Mouse (Mus musculus) brown adipose tissue, adult 24 weeks (tissue): ENCODE measurements around the gene Ggn. TPM values are rescaled to one million over a fixed set of nuclear protein-coding genes. Genes with fewer than 3 reads are reported as not detected.
"Not testable (repeated sequence)": the region's sequence is repeated elsewhere in the genome, so short reads cannot be mapped to it uniquely, and the experiment has no call there.

Experiments used
- H3K27ac ChIP-seq: fragments of 200-500 bp; replicated peaks from 2 replicates; pipeline ENCODE4 v1.5.1; 2012; ENCODE audit warnings: low read depth, mild to moderate bottlenecking, low read length
- H3K4me1 ChIP-seq: fragments of 200-500 bp; 2 replicates; pipeline ENCODE4 v1.6.1; 2012; ENCODE audit warnings: low read length, mixed read lengths; ENCODE audit not compliant: control insufficient read depth, insufficient read depth, insufficient read length
- H3K4me3 ChIP-seq: fragments of 200-500 bp; 2 replicates; pipeline ENCODE4 v1.5.1; 2012; ENCODE audit warnings: low read depth, mild to moderate bottlenecking, low read length, moderate library complexity; ENCODE audit not compliant: insufficient read depth
- polyA plus RNA-seq: library from polyadenylated mRNA; stranded (reverse); fragments of >200 nt; gene quantifications from 2 replicates; pipeline ENCODE4 v1.2.4, GENCODE M21; 2012; ENCODE audit not compliant: missing spikeins, insufficient read depth, insufficient read length

Gene Ggn
- polyA plus RNA-seq, 1 experiment: not detected

DNA sequence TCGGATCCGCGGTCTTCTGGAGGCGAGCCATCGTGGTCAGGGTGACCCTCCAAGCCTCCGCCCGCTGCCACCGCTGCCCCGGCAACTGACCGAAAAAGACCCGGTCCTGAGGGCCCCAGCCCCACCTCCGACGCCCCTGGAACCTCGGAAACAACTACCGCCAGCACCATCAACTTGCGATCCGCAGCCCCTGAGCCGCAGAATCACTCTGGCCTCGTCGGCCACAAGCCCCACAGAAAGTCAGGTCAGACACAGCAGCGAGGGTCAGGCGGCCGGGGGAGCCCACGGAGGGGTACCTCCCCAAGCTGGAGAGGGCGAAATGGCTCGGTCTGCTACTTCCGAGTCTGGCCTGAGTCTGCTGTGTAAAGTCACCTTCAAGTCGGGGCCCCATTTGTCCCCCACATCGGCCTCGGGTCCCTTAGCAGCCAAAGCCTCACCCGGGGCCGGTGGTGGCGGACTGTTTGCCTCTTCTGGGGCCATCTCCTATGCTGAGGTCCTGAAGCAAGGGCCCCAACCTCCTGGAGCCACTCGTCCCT, 1.6 kb downstream of the Ggn start:
- Histone ChIP-seq H3K27ac (no peak overlapping the region), H3K4me1 (peaks cover 6% of the 10 kb centered on the region; the same call in 1 of the 2 replicates), H3K4me3 (peak overlapping the region; percentile 72)

GRCm38 (mm10) chr7:29172390-29173016, 2.5 kb downstream of the Ggn start:
- H3K4me1 ChIP-seq: peaks cover 6% of the 10 kb centered on the region; the same call in 1 of the 2 replicates
- H3K27ac ChIP-seq: no peak overlapping the region
- no peak overlapping the region for H3K4me3 ChIP-seq

DNA sequence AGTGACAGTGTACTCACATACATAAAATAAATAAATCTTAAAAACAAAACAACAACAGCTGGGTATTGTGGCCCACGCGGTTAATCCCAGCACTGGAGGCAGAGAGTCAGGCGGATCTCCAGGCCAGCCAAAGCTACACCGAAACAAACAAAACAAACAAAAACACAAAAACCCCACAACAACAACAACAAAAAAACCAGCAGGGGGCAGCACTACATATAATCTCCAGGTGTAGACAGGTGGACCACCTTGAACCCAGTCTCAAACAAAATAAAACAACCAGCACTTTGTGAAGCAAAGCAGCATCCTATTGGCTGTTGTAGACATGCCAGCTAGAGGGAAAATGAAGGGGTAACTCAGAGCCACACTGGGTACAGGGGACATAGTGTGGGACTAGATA, 8.1 kb downstream of the Ggn start:
- H3K4me1 ChIP-seq: peaks cover 4% of the 10 kb centered on the region; the same call in 1 of the 2 replicates
- no peak overlapping the region for H3K27ac ChIP-seq
- H3K4me3 ChIP-seq: no peak overlapping the region

GRCm38 (mm10) chr7:29179323-29179722, 9.3 kb downstream of the Ggn start:
- Histone ChIP-seq H3K4me3 (peak overlapping the region; percentile 76), H3K27ac (peak overlapping the region; percentile 67), H3K4me1 (peaks cover 4% of the 10 kb centered on the region; the same call in 1 of the 2 replicates)

DNA sequence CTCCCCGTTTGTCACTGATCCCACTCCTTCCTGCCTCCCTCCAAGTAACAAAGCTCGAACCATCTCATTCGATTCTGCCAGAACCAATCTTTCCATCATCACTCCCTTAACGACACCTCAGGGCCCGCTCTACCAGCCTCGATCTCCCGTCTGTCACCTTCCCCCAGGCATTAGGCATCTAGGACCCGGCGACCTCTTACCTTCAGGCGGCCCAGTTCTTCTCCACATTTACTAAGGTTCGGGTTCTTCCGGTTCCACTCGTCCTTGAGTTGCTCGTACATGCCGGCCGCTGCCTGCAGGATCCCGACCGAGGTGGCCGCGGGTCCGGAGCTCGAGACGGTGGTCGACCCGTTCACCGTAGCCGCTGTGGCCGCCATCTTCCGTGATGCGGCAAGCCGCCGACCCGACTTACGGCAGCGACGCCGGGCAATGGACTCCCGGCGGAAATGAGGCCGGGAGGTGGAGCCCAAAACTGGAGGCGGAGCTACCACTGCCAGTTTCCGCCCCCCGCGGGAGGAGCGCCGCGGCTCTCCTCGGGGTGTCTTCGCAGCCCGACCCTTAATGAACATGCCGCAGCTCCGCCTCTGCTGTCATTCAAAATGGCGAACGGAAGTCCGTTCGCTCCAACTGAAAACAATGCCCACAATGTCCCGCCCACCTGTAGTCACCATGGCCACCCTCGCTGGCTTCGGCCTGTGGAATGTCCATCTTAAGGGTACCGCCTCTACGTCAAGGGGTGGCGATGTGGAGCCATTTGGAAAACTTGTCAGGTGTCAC, 10.3 kb downstream of the Ggn start, which contains the start of gene Psmd8:
TSS of gene Psmd8 (minus strand) at position 625 of the 777 bp plus-strand sequence.
- peaks cover 4% of the 10 kb centered on the region; the same call in 1 of the 2 replicates for H3K4me1 ChIP-seq
- H3K27ac ChIP-seq: peak within 1 kb of the TSS; percentile 88
- peak within 1 kb of the TSS; percentile 76 for H3K4me3 ChIP-seq

DNA sequence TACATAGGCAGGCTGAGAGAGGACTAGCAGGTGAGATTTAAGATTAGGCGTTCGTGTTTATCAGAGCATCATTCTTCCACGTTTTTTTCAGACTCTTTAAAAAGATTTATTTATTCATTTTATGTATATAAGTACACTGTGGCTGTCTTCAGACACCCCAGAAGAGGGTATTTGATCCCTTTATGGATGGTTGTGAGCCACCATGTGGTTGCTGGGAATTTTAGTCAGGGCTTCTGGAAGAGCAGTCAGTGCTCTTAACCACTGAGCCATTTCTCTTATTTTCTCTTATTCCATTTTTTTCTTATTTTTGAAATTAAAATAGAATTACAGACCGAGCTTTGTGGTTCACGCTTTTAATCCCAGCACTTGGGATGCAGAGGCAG, 10.8 kb downstream of the Ggn start:
- Histone ChIP-seq H3K4me1 (peaks cover 4% of the 10 kb centered on the region; the same call in 1 of the 2 replicates), H3K4me3 (no peak overlapping the region), H3K27ac (no peak overlapping the region)

DNA sequence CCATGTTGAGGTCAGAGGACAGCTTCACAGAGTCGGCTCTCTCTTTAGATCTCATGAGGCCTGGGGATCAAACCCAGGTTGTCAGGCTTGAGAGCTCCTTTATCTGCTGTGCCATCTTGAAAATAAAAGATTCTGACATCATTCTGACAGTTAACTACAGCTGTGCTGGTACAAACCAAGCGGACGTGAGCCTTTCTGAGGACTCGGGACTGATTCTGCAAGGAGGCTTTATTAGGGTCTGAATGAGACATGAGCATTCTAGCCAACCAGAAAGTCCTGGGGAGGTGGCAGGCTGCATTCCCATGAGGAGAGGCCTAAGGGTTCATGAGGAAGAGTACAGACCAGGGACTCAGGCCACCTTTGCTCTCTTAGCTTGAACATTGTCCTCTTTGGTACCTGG, 11.3 kb downstream of the Ggn start:
- not testable (repeated sequence) for H3K4me3 ChIP-seq, H3K4me1 ChIP-seq, H3K27ac ChIP-seq

- not testable (repeated sequence) for H3K4me3 ChIP-seq, H3K4me1 ChIP-seq, H3K27ac ChIP-seq
Observed at GRCm38 (mm10) chr7:29194230-29194629, 24.2 kb downstream of the Ggn start.

DNA sequence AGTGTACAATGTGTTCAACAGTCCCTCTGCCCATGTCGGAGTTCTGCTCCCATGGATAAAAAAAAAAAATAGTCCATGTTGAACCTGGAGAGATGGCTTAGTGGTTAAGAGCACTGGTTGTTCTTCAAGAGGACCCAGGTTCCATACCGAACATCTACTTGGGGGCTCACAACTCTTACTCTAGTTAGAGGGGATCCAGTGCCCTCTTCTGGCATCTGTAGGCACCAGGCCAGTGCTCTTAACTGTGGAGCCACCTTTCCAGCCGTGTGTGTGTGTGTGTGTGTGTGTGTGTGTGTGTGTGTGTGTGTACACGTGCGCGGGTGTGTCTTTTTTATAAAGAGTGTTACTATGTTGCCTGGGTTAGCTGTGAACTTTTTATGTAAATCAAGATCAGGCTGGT, 32.6 kb downstream of the Ggn start:
- Histone ChIP-seq H3K4me1 (no peaks in the 10 kb centered on the region), H3K4me3 (no peak overlapping the region), H3K27ac (no peak overlapping the region)

- not testable (repeated sequence) for H3K4me1 ChIP-seq
- H3K27ac ChIP-seq: peak overlapping the region; percentile 83
- peak overlapping the region; percentile 68 for H3K4me3 ChIP-seq
Observed at GRCm38 (mm10) chr7:29211013-29211412, 41.0 kb downstream of the Ggn start.

- Histone ChIP-seq H3K27ac (peak overlapping the region; percentile 83), H3K4me1 (no peaks in the 10 kb centered on the region), H3K4me3 (peak overlapping the region; percentile 68)
Observed at GRCm38 (mm10) chr7:29211415-29212198, 41.6 kb downstream of the Ggn start.

- no peaks in the 10 kb centered on the region for H3K4me1 ChIP-seq
- peak overlapping the region; percentile 68 for H3K4me3 ChIP-seq
- 0 out of 2 replicates have a peak overlapping the region, but pooled peaks have one; percentile 83 for H3K27ac ChIP-seq
Observed at GRCm38 (mm10) chr7:29212199-29212765, 42.3 kb downstream of the Ggn start.

DNA sequence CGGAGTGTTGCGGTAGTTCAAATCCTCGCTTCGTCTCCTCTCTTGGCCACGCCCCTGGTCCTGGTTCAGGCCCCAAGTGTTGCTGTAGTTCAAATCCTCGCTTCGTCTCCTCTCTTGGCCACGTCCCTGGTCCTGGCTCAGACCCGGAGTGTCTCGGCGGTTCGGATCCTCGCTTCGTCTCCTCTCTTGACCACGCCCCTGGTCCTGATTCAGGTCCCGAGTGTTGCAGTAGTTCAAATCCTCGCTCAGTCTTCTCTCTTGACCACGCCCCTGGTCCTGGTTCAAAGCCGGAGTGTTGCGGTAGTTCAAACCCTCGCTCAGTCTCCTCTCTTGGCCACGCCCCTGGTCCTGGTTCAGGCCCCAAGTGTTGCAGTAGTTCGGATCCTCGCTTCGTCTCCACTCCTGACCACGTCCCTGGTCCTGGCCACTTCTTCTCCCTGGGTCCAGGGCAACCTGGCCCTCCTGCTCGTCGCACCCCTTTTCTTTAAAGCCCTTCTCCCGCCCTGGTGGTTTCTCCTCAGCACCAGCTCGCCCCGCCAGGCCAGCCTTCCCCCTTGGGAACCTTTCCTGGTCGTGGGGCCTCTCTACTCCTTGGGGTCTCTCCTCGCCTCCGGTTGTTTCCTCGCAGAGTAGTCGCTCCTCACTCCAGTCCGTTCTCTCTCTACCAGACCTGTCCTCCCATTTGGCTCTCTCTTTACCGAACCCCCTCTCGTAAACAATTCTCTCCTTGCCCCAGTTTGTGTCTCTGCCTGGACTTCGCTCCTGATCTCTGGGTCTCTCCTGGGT, 43.0 kb downstream of the Ggn start:
- H3K4me3 ChIP-seq, H3K4me1 ChIP-seq, H3K27ac ChIP-seq: not testable (repeated sequence)

DNA sequence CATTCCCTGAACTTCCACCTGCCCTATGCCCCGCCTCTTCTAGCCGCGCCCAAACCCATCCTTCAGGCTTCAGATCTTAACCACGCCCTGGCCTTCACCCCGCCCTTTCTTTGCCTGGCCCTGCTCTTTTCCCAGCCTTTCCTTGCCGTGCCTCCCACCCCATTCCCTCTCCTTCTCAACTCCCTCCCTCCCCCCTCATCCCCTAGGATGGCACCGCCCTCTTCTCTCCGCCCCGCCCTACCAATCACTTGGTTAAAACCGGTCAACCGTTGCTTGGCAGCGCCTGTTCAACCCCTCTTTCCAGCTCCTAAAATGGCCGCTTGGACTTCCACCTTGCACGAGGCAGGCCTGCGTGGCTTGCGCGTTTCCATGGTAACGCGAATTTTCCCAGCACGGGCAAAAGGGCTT, 43.7 kb downstream of the Ggn start, which contains the start of gene Catsperg1:
TSS of gene Catsperg1 (minus strand) at position 361 of the 408 bp plus-strand sequence.
- Histone ChIP-seq H3K27ac (no peak within 1 kb of the TSS), H3K4me1 (no peaks in the 10 kb centered on the region), H3K4me3 (no peak within 1 kb of the TSS)
